Mouse (Mus musculus) midbrain, embryonic 14.5 days (tissue): ENCODE data around the gene Fbxw8. TPM values are rescaled to one million over a fixed set of nuclear protein-coding genes. Genes with fewer than 3 reads are reported as not detected.

Experiments used
- ATAC-seq: fragments of 200-750 bp; cut with Nextera tagmentation; 2 replicates; pipeline ENCODE4 v1.8.0; 2017; ENCODE audit warnings: moderate number of reproducible peaks, moderate library complexity; ENCODE audit not compliant: low FRiP score, low TSS enrichment
- DNase-seq: peaks from one replicate; pipeline ENCODE4 v3.0.0-alpha.2; 2015
- H3K27ac ChIP-seq: fragments of 300-500 bp; sonication (generic); replicated peaks from 2 replicates; pipeline ENCODE4 v1.5.1; 2014; ENCODE audit warnings: mild to moderate bottlenecking, low read depth, low read length, moderate library complexity
- H3K27me3 ChIP-seq: fragments of 300-500 bp; sonication (generic); 2 replicates; pipeline ENCODE4 v1.6.1; 2014; ENCODE audit warnings: low read length, control low read depth, mixed read lengths; ENCODE audit not compliant: control insufficient read depth, insufficient read depth
- H3K36me3 ChIP-seq: fragments of 300-500 bp; sonication (generic); 2 replicates; pipeline ENCODE4 v1.6.1; 2014; ENCODE audit warnings: low read length, control low read depth; ENCODE audit not compliant: control insufficient read depth, insufficient read depth
- H3K4me1 ChIP-seq: fragments of 300-500 bp; sonication (generic); 2 replicates; pipeline ENCODE4 v1.6.1; 2014; ENCODE audit warnings: mild to moderate bottlenecking, antibody characterized with exemption, low read length, control low read depth; ENCODE audit not compliant: control insufficient read depth, insufficient read depth
- H3K4me2 ChIP-seq: fragments of 300-500 bp; sonication (generic); 2 replicates; pipeline ENCODE4 v1.6.1; 2014; ENCODE audit warnings: mild to moderate bottlenecking, low read length, moderate library complexity
- H3K4me3 ChIP-seq: fragments of 300-500 bp; sonication (generic); replicated peaks from 2 replicates; pipeline ENCODE4 v1.5.1; 2014; ENCODE audit warnings: low read depth, low read length
- H3K9ac ChIP-seq: fragments of 300-500 bp; sonication (generic); replicated peaks from 2 replicates; pipeline ENCODE4 v1.6.1; 2014; ENCODE audit warnings: mild to moderate bottlenecking, low read length, moderate library complexity
- H3K9me3 ChIP-seq: fragments of 300-500 bp; sonication (generic); 2 replicates; pipeline ENCODE4 v1.6.1; 2016; ENCODE audit warnings: low read length, control low read depth, mixed read lengths; ENCODE audit not compliant: control insufficient read depth
- WGBS: fragments of 180-500 bp; shearing (Covaris S2); extraction: QIAGEN DNeasy Blood & Tissue Kit; methylation state at CpG from one replicate; pipeline ENCODE4 v1.1.7; 2014; 5-methylcytosine and 5-hydroxymethylcytosine counted together
- polyA plus RNA-seq: library from polyadenylated mRNA; unstranded; fragments of >200 nt; fragmentation: Nextera tagmentation; extraction: Ambion mirVana; gene quantifications from 2 replicates; pipeline ENCODE4 v1.2.1, GENCODE M21; 2014

Fbxw8 gene
- polyA plus RNA-seq, 1 experiment from 2014 or later: 21.4 TPM

- ATAC-seq: no peak
- peaks cover 59% of the 10 kb centered on the region for H3K4me1 ChIP-seq
- H3K4me3 ChIP-seq: no peak overlapping the region
- H3K36me3 ChIP-seq: peaks cover 5% of the 10 kb centered on the region
- 74% methylated on average over 6 of the region's 6 CpGs for WGBS
- no peaks in the 10 kb centered on the region for H3K27me3 ChIP-seq
- H3K4me2 ChIP-seq: no peak overlapping the region
- DNase-seq: no peak
- no peaks in the 10 kb centered on the region for H3K9me3 ChIP-seq
- H3K27ac ChIP-seq: no peak overlapping the region; the same call in 1 of the 2 replicates
- H3K9ac ChIP-seq: no peak overlapping the region
Observed at GRCm38 (mm10) chr5:118081996-118082395, 73.3 kb downstream of the Fbxw8 start.

- H3K4me3 ChIP-seq: no peak overlapping the region
- H3K36me3 ChIP-seq: peaks cover 11% of the 10 kb centered on the region
- no peak for ATAC-seq
- no peaks in the 10 kb centered on the region for H3K9me3 ChIP-seq
- no peak overlapping the region for H3K9ac ChIP-seq
- H3K4me2 ChIP-seq: no peak overlapping the region
- H3K27ac ChIP-seq: no peak overlapping the region; the same call in 1 of the 2 replicates
- WGBS: 81% methylated on average over 9 of the region's 9 CpGs
- no peak for DNase-seq
- H3K27me3 ChIP-seq: no peaks in the 10 kb centered on the region
- peaks cover 60% of the 10 kb centered on the region for H3K4me1 ChIP-seq
Observed at GRCm38 (mm10) chr5:118081374-118081949, 73.8 kb downstream of the Fbxw8 start.

DNA sequence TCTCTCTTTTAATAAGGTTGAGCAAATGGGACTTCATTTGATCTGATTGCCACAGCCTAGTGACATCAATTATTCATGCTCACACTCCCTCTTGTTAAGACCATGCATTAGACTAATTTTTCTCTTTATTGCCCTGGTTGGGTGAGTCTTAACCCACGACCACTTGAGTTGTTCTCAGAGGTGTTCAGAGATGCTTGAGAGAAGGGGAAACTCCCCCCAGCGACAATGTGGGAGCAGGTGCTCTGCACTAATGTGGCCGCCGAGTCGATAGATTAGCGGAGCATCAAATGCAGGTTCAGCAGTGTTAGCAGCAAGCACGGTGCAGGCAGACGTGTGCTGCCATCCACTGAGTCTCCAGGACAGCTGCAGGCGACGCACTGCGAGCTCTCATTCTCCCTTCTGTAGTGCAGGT, 75.4 kb downstream of the Fbxw8 start:
- H3K27ac ChIP-seq: peak overlapping the region; percentile 69
- DNase-seq: peak; percentile 77
- no peak overlapping the region for H3K9ac ChIP-seq
- no peak overlapping the region for H3K4me3 ChIP-seq
- peak overlapping the region; percentile 29 for H3K4me2 ChIP-seq
- no peaks in the 10 kb centered on the region for H3K27me3 ChIP-seq
- peaks cover 49% of the 10 kb centered on the region for H3K4me1 ChIP-seq
- no peaks in the 10 kb centered on the region for H3K9me3 ChIP-seq
- WGBS: 11% methylated on average over 11 of the region's 11 CpGs
- peak; percentile 62; the same call in 1 of the 2 replicates for ATAC-seq
- H3K36me3 ChIP-seq: peaks cover 25% of the 10 kb centered on the region

GRCm38 (mm10) chr5:118079354-118079753, 75.9 kb downstream of the Fbxw8 start:
- peak; percentile 8; the same call in 1 of the 2 replicates for ATAC-seq
- no peaks in the 10 kb centered on the region for H3K9me3 ChIP-seq
- no peaks in the 10 kb centered on the region for H3K27me3 ChIP-seq
- peak overlapping the region; percentile 69 for H3K27ac ChIP-seq
- no peak overlapping the region for H3K9ac ChIP-seq
- peaks cover 26% of the 10 kb centered on the region for H3K36me3 ChIP-seq
- H3K4me1 ChIP-seq: peaks cover 44% of the 10 kb centered on the region
- H3K4me3 ChIP-seq: no peak overlapping the region
- peak; percentile 64 for DNase-seq
- peak overlapping the region; percentile 29 for H3K4me2 ChIP-seq
- WGBS: 13% methylated on average over 6 of the region's 6 CpGs

GRCm38 (mm10) chr5:118078550-118078949, 76.7 kb downstream of the Fbxw8 start:
- Histone ChIP-seq H3K9ac (no peak overlapping the region), H3K4me1 (peaks cover 37% of the 10 kb centered on the region), H3K9me3 (no peaks in the 10 kb centered on the region), H3K36me3 (peaks cover 32% of the 10 kb centered on the region), H3K4me3 (no peak overlapping the region), H3K27ac (peak overlapping the region; percentile 69), H3K4me2 (no peak overlapping the region), H3K27me3 (no peaks in the 10 kb centered on the region)
- ATAC-seq (no peak), DNase-seq (no peak)
- WGBS: 88% methylated on average over 6 of the region's 6 CpGs

GRCm38 (mm10) chr5:118076721-118077592, 78.3 kb downstream of the Fbxw8 start:
- H3K4me2 ChIP-seq: no peak overlapping the region
- H3K4me3 ChIP-seq: no peak overlapping the region
- H3K9ac ChIP-seq: no peak overlapping the region
- peaks cover 37% of the 10 kb centered on the region for H3K36me3 ChIP-seq
- no peak for ATAC-seq
- 70% methylated on average over 15 of the region's 15 CpGs for WGBS
- H3K4me1 ChIP-seq: peaks cover 40% of the 10 kb centered on the region
- peak; percentile 60 for DNase-seq
- no peaks in the 10 kb centered on the region for H3K27me3 ChIP-seq
- H3K9me3 ChIP-seq: no peaks in the 10 kb centered on the region
- peak overlapping the region; percentile 28; the same call in 1 of the 2 replicates for H3K27ac ChIP-seq

DNA sequence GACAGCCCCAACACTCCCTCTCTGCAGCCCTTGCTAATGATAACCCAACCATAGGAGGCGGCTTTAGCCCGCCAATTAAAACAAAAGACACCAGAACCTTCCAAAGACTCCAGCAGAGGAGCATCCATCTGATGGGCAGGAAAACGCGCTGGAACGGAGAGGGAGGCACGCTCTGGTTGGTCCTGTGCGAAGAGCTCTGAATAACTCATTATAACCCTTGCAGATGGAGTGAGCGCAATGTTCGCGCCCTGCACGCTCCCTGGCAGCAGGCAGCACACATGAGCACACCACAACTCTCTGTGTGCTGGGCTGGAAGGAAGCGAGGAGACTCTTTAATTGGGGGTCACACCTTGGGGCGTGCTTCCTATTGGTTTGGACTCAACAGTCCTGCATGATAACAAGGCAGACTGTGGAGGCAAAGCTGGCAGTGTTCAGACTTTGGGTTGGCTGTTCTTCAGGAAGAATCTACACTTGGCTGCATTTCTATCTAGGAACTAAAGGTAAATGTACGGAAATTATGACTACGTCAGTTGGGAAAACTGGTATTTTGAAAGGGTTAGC, 82.0 kb downstream of the Fbxw8 start:
- Histone ChIP-seq H3K4me2 (no peak overlapping the region), H3K9me3 (no peaks in the 10 kb centered on the region), H3K4me1 (peaks cover 12% of the 10 kb centered on the region; the same call in 1 of the 2 replicates), H3K4me3 (no peak overlapping the region), H3K27me3 (no peaks in the 10 kb centered on the region), H3K9ac (no peak overlapping the region), H3K27ac (peak overlapping the region; percentile 52), H3K36me3 (peaks cover 55% of the 10 kb centered on the region)
- DNase-seq: peak; percentile 56
- ATAC-seq: no peak
- WGBS: 60% methylated on average over 15 of the region's 15 CpGs

DNA sequence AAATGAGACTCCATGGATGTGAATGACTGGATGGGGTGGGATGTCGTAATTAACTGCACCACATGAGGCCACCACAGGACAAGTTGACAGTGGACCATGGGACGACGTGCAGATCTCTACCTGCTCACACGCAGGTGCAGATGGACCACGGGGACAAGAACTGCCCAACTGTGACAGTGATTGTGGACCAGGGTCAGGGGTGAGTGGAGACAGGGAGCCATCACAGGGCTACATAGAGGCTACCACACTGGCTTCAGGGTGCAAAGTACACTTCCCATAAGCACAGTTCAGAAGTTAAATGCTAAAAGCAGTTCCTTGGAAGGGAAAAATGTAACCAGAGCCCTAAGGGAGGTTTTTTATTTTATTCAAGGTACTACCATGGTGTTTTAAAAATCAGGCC, 83.5 kb downstream of the Fbxw8 start:
- H3K4me3 ChIP-seq: no peak overlapping the region
- 79% methylated on average over 5 of the region's 5 CpGs for WGBS
- no peak for ATAC-seq
- DNase-seq: no peak
- no peaks in the 10 kb centered on the region for H3K9me3 ChIP-seq
- no peaks in the 10 kb centered on the region for H3K27me3 ChIP-seq
- peaks cover 55% of the 10 kb centered on the region for H3K36me3 ChIP-seq
- peaks cover 5% of the 10 kb centered on the region; the same call in 1 of the 2 replicates for H3K4me1 ChIP-seq
- H3K9ac ChIP-seq: no peak overlapping the region
- no peak overlapping the region for H3K4me2 ChIP-seq
- no peak overlapping the region for H3K27ac ChIP-seq
